Mouse (Mus musculus) testis, adult 2 months (tissue): ENCODE measurements around the gene Ibtk. TPM values are rescaled to one million over a fixed set of nuclear protein-coding genes. Genes with fewer than 3 reads are reported as not detected.
A peak's percentile ranks its signal among the peaks of the same experiment; 100 is the strongest.
"Not testable (repeated sequence)": the region's sequence is repeated elsewhere in the genome, so short reads cannot be mapped to it uniquely, and the experiment has no call there.

ENCODE experiments used
- H3K27ac ChIP-seq: fragments of 200-500 bp; 2 replicates; pipeline ENCODE4 v1.5.1; 2012; ENCODE audit warnings: low read depth, low read length; ENCODE audit not compliant: control insufficient read depth, insufficient read depth
- H3K27me3 ChIP-seq: fragments of 200-500 bp; 2 replicates; pipeline ENCODE4 v1.6.1; 2012; ENCODE audit warnings: mild to moderate bottlenecking, low read length, moderate library complexity; ENCODE audit not compliant: control insufficient read depth, insufficient read depth
- H3K36me3 ChIP-seq: fragments of 200-500 bp; 2 replicates; pipeline ENCODE4 v1.6.1; 2012; ENCODE audit warnings: mild to moderate bottlenecking, low read length; ENCODE audit not compliant: control insufficient read depth, insufficient read depth
- H3K4me1 ChIP-seq: fragments of 200-500 bp; 2 replicates; pipeline ENCODE4 v1.6.1; 2012; ENCODE audit warnings: low read length; ENCODE audit not compliant: control insufficient read depth, insufficient read depth
- H3K4me3 ChIP-seq: fragments of 200-500 bp; 2 replicates; pipeline ENCODE4 v1.5.1; 2012; ENCODE audit warnings: low read depth, mild to moderate bottlenecking, low read length, moderate library complexity, mixed read lengths; ENCODE audit not compliant: control insufficient read depth
- CTCF ChIP-seq: fragments of 200-500 bp; IDR thresholded peaks from 2 replicates; pipeline ENCODE4 v1.5.1; 2012; ENCODE audit warnings: low read depth, mild to moderate bottlenecking, inconsistent platforms, low read length, moderate library complexity; ENCODE audit not compliant: control insufficient read depth, insufficient read depth, insufficient replicate concordance
- POLR2A ChIP-seq: fragments of 200-500 bp; IDR thresholded peaks from 2 replicates; pipeline ENCODE4 v1.6.1; 2012; ENCODE audit warnings: low read depth, mild to moderate bottlenecking, inconsistent platforms, low read length, moderate library complexity; ENCODE audit not compliant: control insufficient read depth
- polyA plus RNA-seq: library from polyadenylated mRNA; depleted of rRNA; stranded (reverse); fragments of >200 nt; gene quantifications from 2 replicates; pipeline ENCODE4 v1.2.3, GENCODE M21; 2012; rRNA removed

Gene Ibtk
- 2.6 and 3.5 TPM in 2 replicates for polyA plus RNA-seq

DNA sequence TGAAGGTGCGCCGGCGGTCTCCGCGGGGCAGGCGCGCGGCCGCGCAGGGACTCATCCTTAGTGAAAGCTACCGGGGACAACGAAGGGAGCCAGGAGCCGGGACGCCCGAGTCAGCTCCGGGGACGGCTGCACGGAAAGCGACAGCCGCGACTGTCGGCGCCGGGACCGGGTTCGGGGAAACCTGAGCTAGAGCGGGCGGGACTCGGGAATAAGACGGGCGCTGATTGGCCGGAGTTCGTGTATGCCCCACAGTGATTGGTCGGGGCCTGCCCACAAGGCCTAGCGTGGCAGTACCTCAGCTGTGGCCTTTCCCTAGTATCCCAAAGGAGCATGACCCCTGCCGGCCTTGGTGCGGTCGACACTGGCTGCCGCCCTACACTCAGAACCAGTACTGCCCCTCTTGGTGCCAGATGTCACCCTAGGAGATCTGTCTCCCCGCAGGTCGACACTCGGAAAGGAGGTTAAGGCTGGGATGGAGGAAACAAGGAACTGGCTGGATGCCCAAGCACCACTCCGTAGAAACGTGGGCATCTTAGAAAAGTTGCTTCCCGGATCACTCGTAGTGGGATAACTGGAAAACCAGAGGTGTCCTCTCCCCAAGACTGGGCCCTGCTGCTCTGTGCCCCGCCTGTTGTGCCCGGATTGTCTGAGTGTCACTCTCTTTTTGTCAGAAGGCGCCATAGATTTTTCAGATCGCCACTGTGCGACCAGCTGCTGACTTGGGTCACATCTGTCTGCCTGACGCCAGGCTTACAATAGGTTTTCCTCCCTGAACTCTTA lies at the start of gene Ibtk:
Ibtk (minus strand) TSS at position 193 of the 780 bp plus-strand sequence.
- Histone ChIP-seq H3K4me1 (peaks cover 6% of the 10 kb centered on the region; the same call in 1 of the 2 replicates), H3K36me3 (no peaks in the 10 kb centered on the region), H3K4me3 (peak within 1 kb of the TSS; percentile 99), H3K27me3 (no peaks in the 10 kb centered on the region), H3K27ac (peak within 1 kb of the TSS; percentile 98)
- TF ChIP-seq CTCF: peak; percentile 12; the same call in 1 of the 2 replicates
- TF ChIP-seq POLR2A: peak; percentile 94

DNA sequence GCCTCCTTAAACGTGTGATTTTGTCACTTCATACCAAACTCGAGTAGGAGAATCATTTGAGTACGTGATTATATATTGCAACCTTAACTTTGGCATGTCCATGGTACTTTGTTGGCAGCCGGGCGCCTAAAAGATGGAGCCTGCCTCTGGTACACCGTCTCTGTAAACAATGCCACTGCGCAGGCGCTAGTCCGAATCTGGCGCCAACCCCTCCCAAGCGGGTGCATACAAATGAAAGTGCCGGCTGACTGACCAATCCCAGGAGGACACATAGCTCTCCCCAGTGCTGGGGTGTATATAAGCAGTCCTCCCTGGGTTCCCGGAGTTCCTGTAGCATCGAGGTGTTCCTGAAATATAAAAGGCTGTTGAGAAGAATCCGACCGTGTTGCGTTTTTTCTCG lies 42.4 kb upstream of the Ibtk start:
- not testable (repeated sequence) for H3K27me3 ChIP-seq

DNA sequence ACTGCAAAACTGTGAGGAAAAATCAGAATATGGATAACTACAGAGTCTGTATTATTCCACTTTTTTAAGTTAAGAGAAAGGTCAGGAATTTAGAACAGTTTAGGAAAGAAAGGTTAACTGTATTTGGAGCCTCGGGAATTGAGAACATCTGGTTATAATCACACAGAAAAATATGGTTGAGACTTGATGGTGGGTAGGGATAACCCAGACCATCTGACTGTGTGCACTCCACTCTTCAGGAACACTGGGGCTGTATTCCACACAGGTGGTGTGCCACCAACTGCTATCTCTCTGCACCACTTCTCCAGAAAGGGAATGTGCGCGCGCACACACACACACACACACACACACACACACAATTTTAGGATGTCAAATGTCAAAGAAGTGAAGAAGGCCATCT lies 31.1 kb upstream of the Ibtk start:
- Histone ChIP-seq H3K4me1 (no peaks in the 10 kb centered on the region; the same call in 1 of the 2 replicates), H3K27me3 (no peaks in the 10 kb centered on the region), H3K27ac (no peak overlapping the region), H3K4me3 (no peak overlapping the region), H3K36me3 (no peaks in the 10 kb centered on the region)
- no peak for TF ChIP-seq CTCF
- TF ChIP-seq POLR2A: no peak

More for the DNA sequence above, 42.4 kb upstream of the Ibtk start:
- peak overlapping the region; percentile 57 for H3K4me3 ChIP-seq
- H3K27ac ChIP-seq: peak overlapping the region; percentile 44; the same call in 1 of the 2 replicates
- H3K4me1 ChIP-seq, H3K36me3 ChIP-seq: not testable (repeated sequence)
- TF ChIP-seq POLR2A: 0 out of 2 replicates have a peak, but pooled peaks have one; percentile 10

DNA sequence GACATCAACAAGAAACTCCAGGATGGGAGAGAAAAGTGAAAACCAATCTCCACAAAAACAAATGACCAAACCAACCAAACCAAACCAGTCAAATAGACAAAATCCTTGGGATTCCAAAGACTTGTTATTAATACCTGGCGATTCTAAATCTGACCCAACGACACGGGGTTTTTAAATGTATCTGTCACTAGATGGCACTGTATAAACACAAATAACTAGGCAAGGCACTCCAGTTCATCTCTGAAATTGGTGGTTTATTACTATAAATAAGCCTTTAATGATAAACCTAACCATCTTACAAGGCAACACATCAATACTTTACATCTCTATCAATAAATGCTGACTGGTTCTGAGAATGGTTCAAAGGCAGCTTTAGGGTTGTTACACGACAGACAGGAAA lies 30.3 kb upstream of the Ibtk start:
- Histone ChIP-seq H3K27me3 (no peaks in the 10 kb centered on the region), H3K36me3 (no peaks in the 10 kb centered on the region), H3K4me3 (no peak overlapping the region), H3K4me1 (no peaks in the 10 kb centered on the region; the same call in 1 of the 2 replicates), H3K27ac (no peak overlapping the region)
- TF ChIP-seq CTCF (no peak), POLR2A (no peak)

DNA sequence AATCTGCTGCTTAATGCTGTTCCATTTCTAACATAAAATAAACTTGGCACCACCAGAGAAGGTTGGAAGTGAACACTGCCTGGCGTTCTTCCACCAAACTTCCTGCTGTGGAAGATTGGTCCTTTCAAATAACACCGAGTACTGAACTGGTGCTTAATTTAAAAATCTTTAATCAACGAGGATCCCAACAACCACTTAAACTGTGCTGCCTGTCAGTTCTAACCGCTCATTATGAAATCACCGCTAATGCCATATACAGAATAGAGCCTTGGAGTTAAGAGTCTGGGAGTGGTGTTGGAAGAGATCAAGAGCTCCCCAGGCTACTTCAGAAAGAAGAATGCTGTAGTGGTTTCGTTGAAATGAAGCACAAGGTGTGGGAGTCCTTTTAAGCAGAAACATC lies 28.4 kb upstream of the Ibtk start:
- Histone ChIP-seq H3K27me3 (no peaks in the 10 kb centered on the region), H3K36me3 (no peaks in the 10 kb centered on the region), H3K4me1 (no peaks in the 10 kb centered on the region), H3K27ac (no peak overlapping the region), H3K4me3 (no peak overlapping the region)
- TF ChIP-seq POLR2A (no peak), CTCF (no peak)

DNA sequence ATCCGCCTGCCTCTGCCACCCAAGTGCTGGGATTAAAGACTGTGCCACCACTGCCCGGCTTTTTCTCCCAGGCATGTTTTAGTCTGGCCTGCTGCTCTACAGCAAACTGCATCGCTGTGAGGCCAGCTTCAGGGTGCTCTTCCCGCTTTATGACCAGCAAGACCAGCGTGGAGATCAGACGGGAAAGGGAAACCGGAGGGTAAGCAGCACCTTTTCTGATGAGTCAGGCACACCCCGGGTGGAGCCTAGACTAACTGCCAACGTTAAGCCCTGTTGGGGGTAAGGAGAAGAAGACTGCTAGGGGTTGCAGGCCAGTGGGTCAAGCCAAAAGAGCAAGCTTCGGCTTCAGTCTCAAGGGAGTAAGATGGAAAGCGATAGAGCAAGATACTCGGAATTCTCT lies 23.1 kb upstream of the Ibtk start:
- TF ChIP-seq CTCF (no peak), POLR2A (no peak)
- Histone ChIP-seq H3K36me3 (no peaks in the 10 kb centered on the region), H3K27ac (no peak overlapping the region), H3K4me1 (no peaks in the 10 kb centered on the region), H3K27me3 (no peaks in the 10 kb centered on the region), H3K4me3 (no peak overlapping the region)

DNA sequence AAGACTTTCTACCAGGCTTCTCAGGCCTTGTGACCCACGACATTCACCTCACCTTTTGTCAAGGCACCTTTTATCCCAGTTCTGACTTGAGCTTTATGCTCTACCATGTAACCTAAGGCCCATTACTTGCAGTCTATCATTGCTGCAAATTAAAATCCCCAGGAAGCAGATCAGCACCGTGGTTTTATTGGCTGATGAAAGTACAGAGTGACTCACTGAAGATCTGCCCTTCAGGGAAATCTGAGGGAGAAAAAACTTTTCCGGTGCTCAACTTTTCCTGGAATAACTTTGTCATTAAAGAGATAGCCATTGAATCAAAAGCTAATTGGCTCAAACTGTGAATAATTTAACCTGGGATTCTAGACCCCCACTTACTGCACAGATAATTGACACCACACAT lies 22.3 kb upstream of the Ibtk start:
- no peak overlapping the region for H3K27ac ChIP-seq
- H3K27me3 ChIP-seq: no peaks in the 10 kb centered on the region
- no peaks in the 10 kb centered on the region for H3K36me3 ChIP-seq
- no peaks in the 10 kb centered on the region for H3K4me1 ChIP-seq
- no peak overlapping the region for H3K4me3 ChIP-seq
- TF ChIP-seq CTCF (no peak), POLR2A (no peak)

DNA sequence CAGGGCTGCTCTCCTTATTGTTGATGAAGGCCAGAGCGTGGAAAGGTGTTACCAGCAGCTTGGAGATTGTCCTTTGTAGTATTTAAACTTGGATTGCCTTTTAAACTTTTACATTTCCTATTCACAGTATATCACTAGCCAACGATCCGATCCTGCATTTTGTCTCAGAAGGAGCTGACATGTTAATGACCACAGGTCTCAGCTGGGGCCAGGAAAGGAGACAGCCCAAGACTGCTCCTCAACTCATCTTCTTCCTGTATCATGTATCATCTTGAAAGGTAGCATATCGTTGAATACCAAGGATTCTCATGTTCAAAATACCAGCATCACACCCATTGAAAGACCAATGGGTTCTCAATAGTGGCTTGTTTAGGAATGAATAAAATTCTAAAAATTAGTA lies 21.2 kb upstream of the Ibtk start:
- no peak overlapping the region for H3K27ac ChIP-seq
- TF ChIP-seq CTCF: no peak
- no peak for TF ChIP-seq POLR2A
- no peaks in the 10 kb centered on the region for H3K27me3 ChIP-seq
- H3K4me1 ChIP-seq: no peaks in the 10 kb centered on the region
- no peaks in the 10 kb centered on the region for H3K36me3 ChIP-seq
- H3K4me3 ChIP-seq: no peak overlapping the region
